Mouse (Mus musculus) C2C12 (cell line): Measurements from ENCODE around the gene Foxo3. TPM values are rescaled to one million over a fixed set of nuclear protein-coding genes. Genes with fewer than 3 reads are reported as not detected.

Experiments used
- H3K27me3 ChIP-seq: one replicate; pipeline ENCODE4 v1.6.1; 2011; ENCODE audit not compliant: control insufficient read depth, insufficient read depth, insufficient read length
- H3K36me3 ChIP-seq: one replicate; pipeline ENCODE4 v1.6.1; 2011; ENCODE audit not compliant: control insufficient read depth, insufficient read depth
- H3K4me3 ChIP-seq: one replicate; pipeline ENCODE4 v1.5.1; 2011; ENCODE audit warnings: mild to moderate bottlenecking, control low read depth; ENCODE audit not compliant: poor library complexity, insufficient read depth, severe bottlenecking
- H3K79me2 ChIP-seq: one replicate; pipeline ENCODE4 v1.6.1; 2011; ENCODE audit not compliant: control insufficient read depth, insufficient read depth
- H3K79me3 ChIP-seq: one replicate; pipeline ENCODE4 v1.6.1; 2011; ENCODE audit warnings: low read depth, control low read depth
- H3ac ChIP-seq: one replicate; pipeline ENCODE3; 2011; ENCODE audit warnings: low read depth; ENCODE audit not compliant: control insufficient read depth, insufficient read length
- CEBPB ChIP-seq: IDR thresholded peaks from one replicate; pipeline ENCODE4 v1.6.1; 2011; ENCODE audit warnings: low read depth, mild to moderate bottlenecking, control low read depth, moderate library complexity
- CTCF ChIP-seq: IDR thresholded peaks from one replicate; pipeline ENCODE4 v1.5.1; 2011; ENCODE audit not compliant: control insufficient read depth, insufficient read depth, insufficient read length
- FOSL1 ChIP-seq: IDR thresholded peaks from one replicate; pipeline ENCODE4 v1.8.0; 2011; ENCODE audit warnings: mild to moderate bottlenecking, low read length; ENCODE audit not compliant: poor library complexity, insufficient read depth, severe bottlenecking
- MAX ChIP-seq: IDR thresholded peaks from one replicate; pipeline ENCODE4 v1.6.1; 2011; ENCODE audit warnings: mild to moderate bottlenecking, control low read depth
- MYOD1 ChIP-seq: IDR thresholded peaks from one replicate; pipeline ENCODE4 v1.6.1; 2011; ENCODE audit warnings: low read depth; ENCODE audit not compliant: control insufficient read depth, insufficient read length
- MYOG ChIP-seq: IDR thresholded peaks from one replicate; pipeline ENCODE4 v1.6.1; 2011; ENCODE audit not compliant: control insufficient read depth, insufficient read length; ENCODE audit errors: extremely low read depth
- USF1 ChIP-seq: IDR thresholded peaks from one replicate; pipeline ENCODE4 v1.6.1; 2011; ENCODE audit warnings: low read depth, mild to moderate bottlenecking, control low read depth, moderate library complexity
- polyA plus RNA-seq: library from polyadenylated mRNA; unstranded; fragments of >200 nt; fragmentation: generic; extraction: Trizol; gene quantifications from one replicate; pipeline ENCODE4 v1.2.1, GENCODE M21; 2012; ENCODE audit warnings: missing spikeins

Gene Foxo3
- polyA plus RNA-seq, 1 experiment: 4.8 TPM

GRCm38 (mm10) chr10:42245256-42245601, 31.3 kb downstream of the Foxo3 start:
- peaks cover 1% of the 10 kb centered on the region for H3K79me3 ChIP-seq
- no peaks in the 10 kb centered on the region for H3K36me3 ChIP-seq
- TF ChIP-seq USF1: no peak
- TF ChIP-seq MYOD1: no peak
- no peak for TF ChIP-seq FOSL1
- TF ChIP-seq MAX: no peak
- TF ChIP-seq MYOG: no peak
- TF ChIP-seq CTCF: no peak
- no peak for TF ChIP-seq CEBPB
- no peak overlapping the region for H3ac ChIP-seq
- H3K27me3 ChIP-seq: no peaks in the 10 kb centered on the region
- no peak overlapping the region for H3K4me3 ChIP-seq
- peaks cover 5% of the 10 kb centered on the region for H3K79me2 ChIP-seq

GRCm38 (mm10) chr10:42244420-42245255, 31.9 kb downstream of the Foxo3 start:
- no peak for TF ChIP-seq USF1
- no peak for TF ChIP-seq MYOD1
- no peak for TF ChIP-seq CEBPB
- no peak for TF ChIP-seq MYOG
- TF ChIP-seq FOSL1: no peak
- TF ChIP-seq CTCF: no peak
- no peak for TF ChIP-seq MAX
- H3K79me2 ChIP-seq: peaks cover 5% of the 10 kb centered on the region
- H3K27me3 ChIP-seq: no peaks in the 10 kb centered on the region
- H3K4me3 ChIP-seq: no peak overlapping the region
- no peak overlapping the region for H3ac ChIP-seq
- peaks cover 1% of the 10 kb centered on the region for H3K79me3 ChIP-seq
- H3K36me3 ChIP-seq: no peaks in the 10 kb centered on the region

GRCm38 (mm10) chr10:42243925-42244324, 32.6 kb downstream of the Foxo3 start:
- peaks cover 1% of the 10 kb centered on the region for H3K79me3 ChIP-seq
- no peak overlapping the region for H3K4me3 ChIP-seq
- TF ChIP-seq USF1 (no peak), MYOD1 (no peak), CTCF (no peak), CEBPB (no peak), MAX (no peak)
- H3K27me3 ChIP-seq: no peaks in the 10 kb centered on the region
- H3ac ChIP-seq: no peak overlapping the region
- H3K36me3 ChIP-seq: no peaks in the 10 kb centered on the region
- H3K79me2 ChIP-seq: peaks cover 5% of the 10 kb centered on the region

- peaks cover 5% of the 10 kb centered on the region for H3K79me2 ChIP-seq
- H3K4me3 ChIP-seq: no peak overlapping the region
- no peaks in the 10 kb centered on the region for H3K36me3 ChIP-seq
- H3K79me3 ChIP-seq: peaks cover 1% of the 10 kb centered on the region
- no peak overlapping the region for H3ac ChIP-seq
- H3K27me3 ChIP-seq: no peaks in the 10 kb centered on the region
- TF ChIP-seq MYOG (no peak), FOSL1 (no peak), CTCF (no peak), MYOD1 (no peak), USF1 (no peak), MAX (no peak), CEBPB (no peak)
Observed at GRCm38 (mm10) chr10:42242484-42242883, 34.1 kb downstream of the Foxo3 start.

DNA sequence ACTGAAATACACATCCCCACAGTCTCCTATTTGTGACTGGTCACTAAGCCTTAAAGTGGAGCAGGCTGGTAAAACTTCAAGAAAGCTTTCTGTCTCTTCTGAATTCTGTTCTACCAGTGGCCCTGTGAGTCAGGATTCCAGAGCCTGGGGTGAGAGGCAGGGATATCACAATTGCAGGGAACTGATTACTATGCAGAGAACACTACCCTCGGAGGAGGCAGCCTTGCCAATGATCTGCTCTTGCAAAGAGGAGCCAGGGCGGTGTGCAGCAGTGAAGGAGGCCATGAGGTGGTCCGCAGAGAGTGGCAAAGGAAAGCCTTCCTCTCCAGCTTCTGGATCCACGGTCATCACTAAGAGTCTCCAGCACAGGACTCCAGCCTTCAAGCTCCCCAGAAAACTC, 34.8 kb downstream of the Foxo3 start:
- TF ChIP-seq MAX (no peak), CTCF (no peak), USF1 (no peak), MYOD1 (no peak), MYOG (no peak), FOSL1 (no peak), CEBPB (no peak)
- no peak overlapping the region for H3K4me3 ChIP-seq

DNA sequence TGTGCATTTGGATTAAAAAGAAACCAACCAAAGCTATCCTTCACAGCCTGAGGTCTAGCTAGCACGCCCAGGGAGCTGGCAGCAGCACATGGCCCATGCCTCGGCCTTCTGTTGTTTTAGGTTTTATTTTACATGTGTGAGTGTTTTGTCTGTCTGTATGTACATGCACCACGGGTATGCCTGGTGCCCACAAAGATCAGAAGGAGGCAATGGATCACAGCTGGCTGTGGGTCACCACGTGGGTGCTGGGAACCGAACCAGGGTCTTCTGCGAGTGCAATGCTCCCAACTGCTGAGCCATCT, 36.8 kb downstream of the Foxo3 start:
- Histone ChIP-seq H3K79me3 (peaks cover 1% of the 10 kb centered on the region), H3K27me3 (no peaks in the 10 kb centered on the region), H3K36me3 (no peaks in the 10 kb centered on the region), H3K4me3 (no peak overlapping the region), H3K79me2 (peaks cover 28% of the 10 kb centered on the region), H3ac (no peak overlapping the region)
- TF ChIP-seq MYOD1: no peak
- TF ChIP-seq CEBPB: no peak
- TF ChIP-seq MAX: no peak
- TF ChIP-seq FOSL1: no peak
- TF ChIP-seq USF1: no peak
- TF ChIP-seq MYOG: no peak
- TF ChIP-seq CTCF: no peak

More for the DNA sequence above, 34.8 kb downstream of the Foxo3 start:
- Histone ChIP-seq H3K79me2 (peaks cover 9% of the 10 kb centered on the region), H3K79me3 (peaks cover 1% of the 10 kb centered on the region), H3K36me3 (no peaks in the 10 kb centered on the region), H3K27me3 (no peaks in the 10 kb centered on the region), H3ac (no peak overlapping the region)
